Comparison of ENCODE assay signal across 22 mouse cellular contexts in the genomic region with DNA sequence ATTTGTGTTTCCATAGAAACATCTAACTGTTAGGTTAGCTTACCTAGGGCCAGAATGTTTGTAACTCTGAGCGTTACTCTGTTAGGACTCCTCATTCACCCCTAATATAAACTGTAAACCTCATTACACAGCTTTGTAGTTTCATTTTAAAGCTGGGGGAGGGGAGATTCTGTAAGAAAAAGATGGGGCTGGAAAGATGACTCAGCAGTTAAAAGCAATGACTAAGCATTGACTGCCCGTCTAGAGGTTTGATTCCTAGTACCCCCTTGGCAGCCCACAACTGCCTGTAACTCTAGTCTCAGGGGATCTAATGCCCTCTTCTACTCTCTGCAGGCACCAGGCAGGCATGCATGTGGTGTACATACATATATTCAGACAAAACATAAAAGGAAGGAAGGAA. TPM values are rescaled to one million over a fixed set of nuclear protein-coding genes. Genes with fewer than 3 reads are reported as not detected.
"Had no signal": no experiment of that assay in that cellular context is flagged by ENCODE, and none has a peak within 500 bp of the region (broad histone marks: within the 10 kb centered on the region; RNA-seq: fewer than 3 reads in every experiment).

No protein-coding gene starts in this region.

- DNase-seq: kidney, postnatal 36 days; layer of hippocampus, adult 9-11 months; liver; liver, embryonic 13.5 days; liver, postnatal 0 days; lung, postnatal 14 days; right cerebral cortex, postnatal 14 days; thymus, adult 2 months; thymus, postnatal 4 days had no signal

RNA-seq across cellular contexts. Expression of a gene that starts 2.1 kb away (rescaled TPM):
- total RNA-seq: layer of hippocampus, adult 18-20 months; left cerebral cortex, postnatal 36 days; monocyte, adult 5-6 weeks had no signal
- polyA plus RNA-seq: liver, embryonic 13.5 days; lung, embryonic 15.5 days; macrophage; midbrain, embryonic 11.5 days; midbrain, embryonic 15.5 days; spleen, adult 2 months; stomach, embryonic 15.5 days had no signal

RNA-seq across cellular contexts. Expression of a gene that starts 17.3 kb away (rescaled TPM):
- total RNA-seq: layer of hippocampus, adult 18-20 months; left cerebral cortex, postnatal 36 days; monocyte, adult 5-6 weeks had no signal
- polyA plus RNA-seq: kidney, postnatal 0 days; limb, embryonic 12.5 days; liver, embryonic 13.5 days; liver, postnatal 0 days; lung, embryonic 15.5 days; macrophage; midbrain, embryonic 11.5 days; midbrain, embryonic 15.5 days; neural tube, embryonic 14.5 days; spleen, adult 2 months; stomach, embryonic 15.5 days; testis, adult 2 months; thymus, adult 2 months had no signal

RNA-seq across cellular contexts. Expression of a gene that starts 36.9 kb away (rescaled TPM):
- total RNA-seq: layer of hippocampus, adult 18-20 months; left cerebral cortex, postnatal 36 days; monocyte, adult 5-6 weeks had no signal
- polyA plus RNA-seq: kidney, postnatal 0 days; limb, embryonic 12.5 days; liver, embryonic 13.5 days; liver, postnatal 0 days; lung, embryonic 15.5 days; macrophage; midbrain, embryonic 11.5 days; midbrain, embryonic 15.5 days; neural tube, embryonic 14.5 days; spleen, adult 2 months; stomach, embryonic 15.5 days; testis, adult 2 months; thymus, adult 2 months had no signal
